Mouse (Mus musculus): ENCODE data around the gene Mob1a.

- TF ChIP-seq CTCF (IDR thresholded peaks at IDR 0.05; ENCODE audit: insufficient read depth, low read length) (no peak), POLR2A (IDR thresholded peaks at IDR 0.05; ENCODE audit: borderline replicate concordance, extremely low read depth, low read depth, low read length) (no peak)
Observed at GRCm38 (mm10) chr6:83347916-83348315, 22.1 kb downstream of the Mob1a start.

Measured in lung, adult 2 months (tissue).